Mouse (Mus musculus): ENCODE measurements around the gene Armc7.
"Not testable (repeated sequence)": the region's sequence is repeated elsewhere in the genome, so short reads cannot be mapped to it uniquely, and the experiment has no call there.

Armc7 gene

DNA sequence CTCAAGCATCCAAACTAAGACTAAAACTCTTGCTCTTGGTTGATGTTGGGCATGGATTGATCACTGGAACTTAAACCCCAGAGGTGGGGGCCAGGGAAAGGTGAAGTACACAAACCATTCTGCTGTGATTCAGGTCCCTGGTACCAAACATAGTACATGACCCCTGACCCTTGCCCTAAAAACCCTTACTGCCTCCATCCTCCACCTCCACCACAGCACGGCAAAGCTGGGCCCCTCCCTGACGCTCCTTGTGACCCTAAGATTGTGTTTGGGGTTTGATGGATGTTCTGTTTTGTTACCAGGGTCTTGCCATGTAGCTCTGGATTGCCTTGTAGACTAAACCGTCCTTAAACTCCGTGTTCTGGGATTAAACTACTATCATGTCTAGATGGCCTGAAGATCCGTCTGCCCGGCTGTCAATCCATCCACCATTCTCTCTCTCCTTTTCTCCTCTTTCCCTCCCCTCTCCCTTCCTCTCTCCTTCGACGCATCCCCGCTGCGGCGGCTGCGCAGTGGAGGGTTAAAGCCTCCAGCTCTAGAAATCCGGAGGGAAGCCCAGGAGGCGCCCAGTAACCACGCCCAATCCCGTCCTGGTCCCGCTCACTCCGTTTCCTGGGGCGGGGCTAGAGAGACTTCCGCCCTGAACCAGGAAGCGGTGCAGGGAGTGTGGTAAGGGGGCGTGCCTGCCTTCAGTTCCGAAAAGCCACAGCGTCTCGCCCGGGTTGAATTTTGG lies at the start of gene Armc7:
TSS of gene Armc7 (plus strand) at position 643 of the 733 bp plus-strand sequence.
- peak; percentile 80 for DNase-seq (ENCODE audit: low spot score)

- DNase-seq (ENCODE audit: low spot score) = no peak
These were observed 49.8 kb upstream of the Armc7 start for GRCm38 (mm10) chr11:115425671-115426070.

- DNase-seq (ENCODE audit: low spot score) = peak; percentile 33
These were observed 47.8 kb upstream of the Armc7 start for GRCm38 (mm10) chr11:115427482-115428331.

- no peak for DNase-seq (ENCODE audit: low spot score)
These were observed 46.2 kb upstream of the Armc7 start for GRCm38 (mm10) chr11:115429307-115429706.

GRCm38 (mm10) chr11:115430561-115430960 lies 44.9 kb upstream of the Armc7 start:
- DNase-seq (ENCODE audit: low spot score) = no peak

GRCm38 (mm10) chr11:115432814-115433213 lies 42.7 kb upstream of the Armc7 start:
- no peak for DNase-seq (ENCODE audit: low spot score)

DNA sequence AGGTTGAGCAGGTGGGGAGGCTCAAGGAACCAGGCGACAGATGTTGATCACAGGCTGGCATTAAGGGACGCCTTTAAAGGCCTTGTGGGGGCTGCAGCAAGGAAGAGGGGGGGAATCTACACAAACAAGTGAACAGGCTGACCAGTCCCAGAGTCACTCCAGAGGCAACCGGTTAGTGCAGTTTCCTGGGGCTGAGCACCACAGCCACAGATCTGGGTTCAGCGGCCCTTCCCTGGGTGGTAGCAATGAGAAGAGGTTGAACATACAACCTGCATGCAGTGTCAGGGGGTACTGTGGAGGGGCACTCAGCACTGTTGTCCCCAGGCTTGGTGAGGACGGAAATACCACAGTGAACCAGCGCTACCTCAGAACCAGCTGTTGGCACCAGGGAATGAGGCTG lies 42.1 kb upstream of the Armc7 start:
- DNase-seq (ENCODE audit: low spot score) = no peak

DNA sequence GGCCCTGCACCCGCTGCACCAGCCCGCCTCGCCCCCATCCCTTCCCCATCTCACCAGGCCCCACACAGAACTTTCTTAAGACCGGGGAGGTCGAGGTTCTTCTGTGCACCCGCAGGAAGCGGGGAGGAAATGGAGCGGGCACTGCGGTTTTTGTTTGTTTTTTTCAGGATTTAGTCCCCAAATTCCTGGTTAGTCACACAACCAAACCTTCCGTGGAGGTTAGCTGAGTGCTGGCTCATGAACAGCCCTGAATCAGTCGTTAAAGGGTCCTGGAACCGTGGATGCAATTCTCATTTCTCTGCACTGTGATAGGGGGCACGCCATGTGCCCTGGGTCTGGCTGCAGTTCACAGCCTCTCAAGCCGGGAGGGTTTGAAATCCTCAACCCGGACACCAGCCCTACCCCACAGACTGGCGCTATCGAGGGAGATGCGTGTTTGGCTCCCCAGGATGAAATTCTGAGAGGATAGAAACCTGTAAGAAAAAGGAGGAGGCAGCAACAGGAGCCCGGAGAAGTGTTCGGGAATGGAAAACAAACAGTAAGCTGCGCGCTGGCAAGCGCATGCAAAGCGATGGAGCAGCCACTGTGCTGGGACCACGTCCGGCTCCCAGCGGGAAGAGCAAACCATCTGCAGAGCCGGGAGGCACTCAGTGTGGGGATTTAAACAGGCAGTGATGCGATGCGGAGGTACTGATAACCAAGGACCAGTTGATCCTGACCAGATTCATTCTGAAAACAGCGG lies 39.7 kb upstream of the Armc7 start:
- no peak for DNase-seq (ENCODE audit: low spot score)

DNA sequence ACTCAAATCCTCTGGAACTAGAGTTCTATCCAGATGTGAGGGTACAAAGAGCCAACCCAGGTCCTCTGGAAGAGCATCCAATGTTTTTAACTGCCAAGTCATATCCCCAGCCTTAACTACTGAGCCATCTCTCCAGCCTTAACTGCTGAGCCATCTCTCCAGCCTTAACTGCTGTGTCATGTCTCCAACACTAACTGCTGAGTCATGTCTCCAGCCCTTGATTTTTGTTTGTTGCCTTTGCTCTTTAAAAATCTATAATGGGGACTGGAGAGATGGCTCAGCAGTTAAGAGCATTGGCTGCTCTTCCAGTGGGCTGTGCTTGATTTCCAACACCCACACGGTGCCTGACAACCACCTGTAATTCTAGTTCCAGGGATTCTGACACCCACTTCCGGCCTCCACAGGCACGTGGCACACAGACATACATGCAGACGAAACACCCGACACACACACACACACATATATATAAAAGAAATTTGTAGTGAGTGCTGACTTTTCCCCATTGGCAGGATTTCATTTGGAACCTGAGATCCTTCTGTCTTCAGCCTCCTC lies 37.8 kb upstream of the Armc7 start:
- DNase-seq (ENCODE audit: low spot score) = no peak

DNA sequence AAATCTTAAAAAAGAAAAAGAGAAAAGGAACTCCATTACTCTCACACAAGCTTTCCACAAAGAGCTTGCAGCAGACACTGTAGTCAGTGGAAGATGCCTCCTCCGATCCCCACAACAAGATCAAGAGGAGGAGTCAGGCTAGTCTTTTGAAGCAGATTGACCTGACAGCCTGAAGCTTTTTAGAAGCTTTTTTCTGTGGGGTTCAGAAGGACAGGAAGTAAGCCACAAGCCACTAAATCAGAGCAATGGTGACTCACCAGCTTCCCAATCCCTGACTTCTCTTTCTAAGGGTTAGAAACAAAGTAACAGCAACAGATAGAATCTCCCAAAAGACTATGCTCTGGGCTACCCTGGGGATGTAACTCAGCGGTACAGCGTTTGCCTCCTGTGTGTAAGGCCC lies 36.1 kb upstream of the Armc7 start:
- DNase-seq (ENCODE audit: low spot score) = no peak

DNA sequence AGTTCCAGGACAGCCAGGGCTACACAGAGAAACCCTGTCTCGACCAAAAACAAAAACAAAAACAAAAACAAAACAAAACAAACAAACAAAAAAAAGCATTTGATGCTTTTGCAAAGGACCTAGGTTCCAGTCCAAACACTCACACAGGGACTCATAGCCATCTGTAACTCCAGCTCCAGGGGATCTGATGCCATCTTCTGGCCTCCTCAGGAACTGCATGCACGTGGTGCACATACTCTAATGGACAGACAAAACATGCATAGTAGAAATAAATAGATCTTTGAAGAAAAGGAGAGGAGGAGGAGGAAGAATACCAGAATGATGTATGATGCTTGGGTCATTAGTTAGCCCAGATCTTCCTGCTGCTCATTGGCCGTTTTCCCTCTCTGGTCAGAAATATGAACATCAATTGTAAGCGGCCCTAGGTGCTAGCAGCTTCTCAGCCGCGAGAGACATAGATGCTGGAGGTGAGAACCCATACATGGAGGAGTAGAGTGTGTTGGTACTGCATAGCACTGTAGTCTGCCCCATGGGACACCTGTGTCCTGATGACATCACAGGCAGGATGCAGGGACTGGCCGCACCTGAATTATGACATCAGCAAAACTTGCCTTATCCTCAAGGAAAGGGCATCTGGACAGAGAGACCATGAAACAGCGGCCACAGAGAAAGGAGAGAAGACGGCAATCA lies 35.4 kb upstream of the Armc7 start, which contains the start of gene Trim80:
TSS of gene Trim80 (plus strand) at position 640 of the 690 bp plus-strand sequence.
- no peak for DNase-seq (ENCODE audit: low spot score)

DNA sequence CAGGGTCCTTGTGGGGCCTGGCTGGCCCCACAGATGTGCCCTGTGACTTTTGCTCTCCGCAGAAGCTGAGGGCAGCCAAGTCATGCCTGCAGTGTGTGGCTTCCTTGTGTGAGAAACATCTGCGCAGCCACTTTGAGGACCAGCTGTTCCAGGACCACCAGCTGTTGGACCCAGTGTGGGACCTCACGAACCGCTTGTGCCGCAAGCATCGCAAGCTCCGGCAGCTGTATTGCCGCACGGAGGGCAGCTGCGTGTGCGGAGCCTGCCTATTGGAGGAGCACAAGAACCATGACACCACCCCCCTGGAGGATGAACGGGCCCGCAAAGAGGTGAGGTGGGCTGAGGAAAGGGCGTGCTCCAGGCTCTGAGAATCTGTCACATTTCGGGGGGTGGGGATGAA lies 34.0 kb upstream of the Armc7 start:
- DNase-seq (ENCODE audit: low spot score) = no peak

DNA sequence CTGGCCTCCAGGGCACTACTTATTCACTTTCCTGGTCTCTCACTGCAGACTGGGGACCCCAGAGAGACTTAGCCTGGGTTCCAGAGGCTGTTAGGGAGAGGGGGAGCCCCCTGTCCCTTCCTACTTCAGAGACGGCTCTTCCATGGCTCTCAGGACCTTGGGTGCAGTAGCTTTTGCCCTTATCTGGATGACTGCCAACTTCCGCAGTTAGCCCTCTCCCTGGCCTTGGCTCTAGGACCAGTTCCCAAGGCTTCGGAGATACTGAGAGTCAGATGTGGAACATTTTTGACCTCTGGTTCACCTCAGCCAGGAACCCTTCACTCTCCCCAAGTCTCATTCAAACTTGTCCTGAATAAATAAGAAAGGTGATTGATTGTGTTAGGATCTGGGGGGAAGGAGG lies 28.6 kb upstream of the Armc7 start:
- DNase-seq (ENCODE audit: low spot score) = no peak

- no peak for DNase-seq (ENCODE audit: low spot score)
These were observed 28.1 kb upstream of the Armc7 start for GRCm38 (mm10) chr11:115447321-115447885.

GRCm38 (mm10) chr11:115448075-115448474 lies 27.4 kb upstream of the Armc7 start:
- no peak for DNase-seq (ENCODE audit: low spot score)

GRCm38 (mm10) chr11:115448998-115449397 lies 26.5 kb upstream of the Armc7 start:
- no peak for DNase-seq (ENCODE audit: low spot score)

DNA sequence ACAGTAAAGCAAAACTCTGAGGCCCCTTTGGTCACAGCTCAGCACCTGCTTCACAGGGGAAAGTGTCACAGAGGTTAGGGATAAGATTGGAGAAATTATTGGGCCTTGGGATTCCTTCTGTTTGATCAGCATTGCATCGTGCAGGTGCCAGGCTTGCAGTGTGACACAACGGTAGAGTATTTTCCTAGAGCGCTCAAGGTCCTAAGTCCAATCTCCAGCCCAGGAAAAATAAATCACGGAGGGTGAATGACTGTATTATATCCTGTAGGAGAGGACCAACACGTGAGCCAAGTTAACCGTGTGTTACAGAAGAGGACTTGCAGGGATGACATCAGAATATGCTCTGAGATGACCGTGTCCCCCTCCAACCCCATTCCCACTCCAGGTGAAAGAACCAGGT lies 25.3 kb upstream of the Armc7 start:
- DNase-seq (ENCODE audit: low spot score) = no peak

GRCm38 (mm10) chr11:115451781-115452241 lies 23.7 kb upstream of the Armc7 start:
- DNase-seq (ENCODE audit: low spot score) = no peak

GRCm38 (mm10) chr11:115452281-115452860 lies 23.1 kb upstream of the Armc7 start:
- DNase-seq (ENCODE audit: low spot score) = no peak

DNA sequence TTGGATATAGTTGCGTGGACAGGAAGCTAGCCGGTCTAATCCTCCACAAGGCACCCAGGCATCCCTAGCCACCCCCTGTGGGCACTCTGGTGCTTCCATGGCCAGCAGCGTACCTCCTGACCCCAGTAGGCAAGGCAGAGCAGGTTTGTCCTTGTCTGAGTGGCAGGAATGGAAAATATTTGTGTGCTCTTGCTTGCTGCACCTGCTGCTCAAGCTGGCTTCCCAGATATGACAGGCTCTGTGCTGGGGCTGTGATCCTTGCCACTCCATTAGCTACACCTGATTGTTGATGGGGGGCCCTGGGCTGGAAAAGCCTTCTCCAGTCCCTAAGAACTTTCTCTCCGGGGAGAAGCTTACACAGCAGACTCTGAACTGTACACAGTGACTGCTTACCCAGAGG lies 22.2 kb upstream of the Armc7 start:
- no peak for DNase-seq (ENCODE audit: low spot score)

DNA sequence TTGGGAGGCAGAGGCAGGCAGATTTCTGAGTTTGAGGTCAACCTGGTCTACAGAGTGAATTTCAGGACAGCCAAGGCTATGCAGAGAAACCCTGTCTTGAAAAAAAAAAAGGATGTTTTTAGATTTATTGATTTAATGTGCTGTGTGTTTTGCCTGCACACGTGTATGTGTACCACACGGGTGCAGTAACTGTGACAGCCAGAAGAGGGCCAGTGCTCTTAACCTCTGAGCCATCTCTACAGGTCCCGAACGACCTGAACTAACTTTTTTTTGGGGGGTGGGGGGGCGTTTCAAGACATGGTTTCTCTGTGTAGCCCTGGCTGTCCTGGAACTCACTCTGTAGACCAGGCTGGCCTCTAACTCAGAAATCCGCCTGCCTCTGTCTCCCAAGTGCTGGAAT lies 20.6 kb upstream of the Armc7 start:
- not testable (repeated sequence) for DNase-seq (ENCODE audit: low spot score)
